Mouse (Mus musculus) spleen, adult 10 weeks (tissue): ENCODE results near the gene Stxbp5. TPM values are rescaled to one million over a fixed set of nuclear protein-coding genes. Genes with fewer than 3 reads are reported as not detected.

Experiments used
- polyA plus RNA-seq: library from polyadenylated mRNA; stranded (reverse); fragments of 350-450 nt; fragmentation: Illumina TruSeq; extraction: RNeasy Lipid Tissue Mini Kit (QIAGEN cat#74804); gene quantifications from one replicate; pipeline ENCODE4 v1.2.3, GENCODE M21; 2015; ENCODE audit warnings: low replicate concordance; ENCODE audit not compliant: insufficient read depth

Gene Stxbp5
- polyA plus RNA-seq = 19.9 TPM

DNA sequence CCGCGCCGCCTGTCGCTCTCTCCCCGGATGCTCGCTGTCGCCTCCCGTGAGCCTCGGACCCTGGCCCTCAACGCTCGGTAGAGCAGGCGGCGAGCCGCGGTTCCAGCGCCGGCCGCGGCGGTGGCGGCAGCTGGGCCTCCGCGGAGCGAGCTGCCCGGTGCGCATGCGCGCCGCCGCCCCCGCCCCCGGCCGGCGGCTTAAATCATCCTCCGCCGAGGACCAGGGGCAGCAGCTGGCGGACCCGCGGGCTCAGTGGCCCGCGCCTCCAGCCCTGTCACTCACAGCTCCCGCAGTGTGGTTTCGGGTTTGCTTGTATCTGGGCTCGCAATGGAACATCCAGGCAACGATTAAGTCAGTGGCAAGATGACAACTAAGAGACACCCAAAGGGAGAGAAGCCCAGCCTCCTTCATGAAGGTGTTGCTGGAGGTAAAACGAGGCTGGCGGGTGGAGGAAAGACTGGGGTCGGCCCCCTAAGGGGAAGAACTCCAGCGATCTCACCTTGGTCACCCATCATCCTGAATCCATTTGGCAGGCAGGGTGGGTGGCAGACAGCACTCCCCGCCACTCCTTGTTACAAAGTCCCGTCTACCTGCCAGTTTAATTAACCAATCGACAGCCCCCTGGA is at the start of gene Stxbp5:
Stxbp5 (minus strand) TSS at position 9 of the 626 bp plus-strand sequence.

Other genes starting within 250 kb of the Stxbp5 start
- 0.26 TPM for gene Samd5, start 225.9 kb downstream of the Stxbp5 start, polyA plus RNA-seq